Mouse (Mus musculus) E14TG2a.4 (cell line): ENCODE data around the gene Aldh1l1.
A peak's percentile ranks its signal among the peaks of the same experiment; 100 is the strongest.

Source experiments
- CTCF ChIP-seq: conservative IDR thresholded peaks from 2 replicates; pipeline ENCODE4 v1.5.1; 2014; ENCODE audit warnings: low read length
- NANOG ChIP-seq: IDR thresholded peaks from 2 replicates; pipeline ENCODE4 v1.6.1; 2014; ENCODE audit warnings: borderline replicate concordance, low read length, mixed read lengths
- POU5F1 ChIP-seq: IDR thresholded peaks from 2 replicates; pipeline ENCODE4 v1.6.1; 2014; ENCODE audit warnings: low read length, borderline replicate concordance

DNA sequence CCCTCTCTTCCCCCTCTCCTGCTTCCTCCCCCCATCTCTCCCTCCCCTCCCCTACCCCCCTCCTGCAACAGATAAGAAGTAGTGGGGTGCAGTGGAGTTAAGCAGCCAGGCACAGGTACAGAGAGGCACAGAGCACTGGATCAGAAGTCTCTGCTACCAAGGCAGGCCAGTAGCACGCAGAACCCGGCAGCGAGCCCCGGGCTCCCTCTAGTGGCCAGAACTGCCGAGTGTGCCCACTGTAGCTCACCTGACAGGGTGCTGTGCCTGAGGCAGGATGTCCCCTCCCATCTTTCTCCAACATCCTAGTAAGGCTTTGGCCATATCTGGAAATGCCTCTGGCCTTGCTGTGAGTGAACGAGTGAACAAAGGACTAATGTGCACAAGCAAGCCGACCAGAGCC lies 51.7 kb downstream of the Aldh1l1 start:
- TF ChIP-seq NANOG (no peak), CTCF (peak; percentile 81), POU5F1 (no peak)
